Mouse (Mus musculus): ENCODE measurements around the gene Plcb4.

The Plcb4 gene

DNA sequence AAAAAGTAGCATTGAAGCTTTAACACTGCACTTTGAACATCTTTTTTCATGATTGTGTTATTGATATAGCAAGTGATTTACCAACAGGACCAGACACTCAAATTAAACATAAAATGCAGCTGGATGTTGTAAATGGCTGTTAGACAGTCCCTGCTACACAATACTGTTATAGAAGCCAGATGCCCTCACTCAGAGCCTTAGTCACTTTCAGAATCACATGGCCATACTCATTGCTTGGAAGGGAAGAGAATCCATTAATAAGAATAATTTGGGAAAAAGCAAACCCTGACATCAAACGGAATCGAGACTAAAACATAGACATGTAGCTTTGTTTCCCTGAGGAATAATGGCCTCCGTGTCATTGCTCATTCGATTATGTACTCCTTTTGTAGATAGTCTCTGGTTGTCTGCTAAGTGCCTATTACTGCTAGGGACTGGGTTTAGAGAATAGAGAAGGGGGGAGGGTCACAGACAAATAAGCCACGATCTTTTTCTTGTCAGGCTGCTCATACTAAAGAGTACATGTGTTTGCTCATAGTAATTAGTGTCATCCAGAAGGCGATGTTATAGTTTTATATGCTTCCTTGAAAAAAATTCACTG is 197.2 kb downstream of the Plcb4 start:
- no peak for DNase-seq (ENCODE audit: low spot score)

DNA sequence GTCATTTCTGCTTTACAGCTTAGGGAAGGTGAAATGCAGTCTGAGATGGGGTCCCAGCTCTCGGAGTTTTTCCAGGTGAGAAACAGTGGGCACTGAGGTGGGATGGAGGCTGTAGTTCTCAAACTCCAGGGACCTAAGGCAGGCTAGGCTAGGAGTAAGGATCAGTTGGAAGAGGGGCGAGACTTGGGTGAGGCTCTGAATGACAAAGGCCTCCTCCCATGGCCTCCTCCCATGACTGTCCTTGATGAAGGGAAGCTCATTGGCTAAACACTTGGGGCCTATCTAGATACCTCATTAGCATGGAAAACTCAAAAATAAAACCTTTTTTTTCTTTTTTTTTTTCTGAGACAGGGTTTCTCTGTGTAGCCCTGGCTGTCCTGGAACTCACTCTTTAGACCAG is 198.0 kb downstream of the Plcb4 start:
- no peak for DNase-seq (ENCODE audit: low spot score)

DNA sequence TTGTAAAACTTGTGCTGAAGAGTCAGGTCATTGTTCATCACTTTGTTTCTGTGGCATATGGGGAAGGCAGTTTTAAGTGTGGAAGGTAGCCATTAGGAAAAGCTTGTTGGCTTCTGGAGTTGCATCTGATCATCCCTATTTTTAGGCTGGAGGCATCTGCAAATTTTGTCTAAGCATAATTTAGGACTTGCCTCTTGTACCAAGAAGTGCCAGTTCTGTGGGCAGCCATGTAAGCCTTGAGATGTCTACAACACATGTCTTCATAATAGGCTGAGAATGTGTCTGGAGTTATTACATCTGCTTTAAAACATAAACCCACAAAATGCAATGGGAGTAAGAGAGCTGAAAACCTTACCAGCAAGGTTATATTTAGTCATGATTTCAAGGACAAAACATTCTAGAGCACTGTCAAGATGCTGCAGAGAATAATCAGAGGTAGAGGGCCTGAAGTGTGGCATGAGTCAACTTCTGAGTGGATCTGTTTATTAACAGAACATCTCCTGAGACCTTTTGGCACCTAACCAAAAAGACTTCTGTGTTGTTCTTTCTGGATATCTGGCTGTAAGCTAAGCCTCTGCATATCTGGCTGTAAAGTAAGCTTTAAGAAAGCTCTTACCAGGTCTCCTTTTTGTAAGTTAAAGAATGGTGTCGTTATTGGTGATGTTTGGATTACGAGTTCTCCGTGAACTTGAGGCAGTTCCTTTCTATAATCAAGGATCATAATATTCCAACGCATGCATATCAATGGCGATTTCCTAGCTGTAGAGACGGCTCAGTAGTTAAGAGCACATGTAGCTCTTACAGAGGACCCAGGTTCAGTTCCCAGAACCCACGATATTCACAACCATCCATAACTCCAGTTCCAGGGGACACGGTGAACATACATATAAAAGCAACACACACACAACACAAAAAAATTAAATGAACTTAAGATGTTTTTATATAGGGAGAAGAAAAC is 203.0 kb downstream of the Plcb4 start:
- no peak for DNase-seq (ENCODE audit: low spot score)

DNA sequence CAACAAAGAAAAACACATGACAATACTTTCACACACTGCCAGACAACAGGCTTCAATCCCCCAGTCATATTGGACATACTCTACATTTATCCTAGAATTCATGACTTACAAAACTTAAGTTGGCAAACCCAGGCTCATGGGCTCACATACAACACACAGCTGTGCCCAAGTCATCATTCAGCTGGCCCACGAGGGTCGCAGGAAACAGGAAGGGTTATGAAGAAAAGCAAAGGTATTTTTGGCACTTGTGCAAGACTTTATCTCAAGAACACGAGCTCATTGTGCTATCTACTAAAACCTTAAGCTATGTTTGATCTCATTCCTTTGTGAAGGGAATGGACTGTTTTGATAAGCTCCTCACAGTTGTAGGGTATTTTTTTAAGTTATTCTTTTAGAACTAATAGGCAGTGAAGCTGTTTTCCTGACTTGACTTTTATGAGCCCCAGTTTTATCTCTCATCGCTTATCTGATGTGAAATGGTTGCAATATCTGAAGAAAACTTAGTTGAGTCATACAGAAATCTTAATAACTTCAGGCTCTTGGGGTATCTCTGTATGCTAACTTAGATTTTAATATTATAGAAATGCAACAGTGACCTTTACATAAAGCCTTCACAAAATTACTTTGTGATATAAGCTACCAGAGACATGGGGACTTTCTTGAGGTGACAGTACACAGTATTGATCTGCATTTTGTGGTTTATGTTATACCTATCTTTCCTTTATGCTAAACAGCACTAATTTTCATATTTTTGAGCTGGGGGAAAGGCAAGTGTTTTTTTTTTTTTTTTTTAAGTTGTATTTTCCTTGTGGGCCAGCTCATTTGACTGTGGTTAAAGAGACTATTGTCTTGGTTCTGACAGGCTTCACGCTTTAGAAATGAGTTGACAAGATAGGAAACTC is 203.9 kb downstream of the Plcb4 start:
- no peak for DNase-seq (ENCODE audit: low spot score)

DNA sequence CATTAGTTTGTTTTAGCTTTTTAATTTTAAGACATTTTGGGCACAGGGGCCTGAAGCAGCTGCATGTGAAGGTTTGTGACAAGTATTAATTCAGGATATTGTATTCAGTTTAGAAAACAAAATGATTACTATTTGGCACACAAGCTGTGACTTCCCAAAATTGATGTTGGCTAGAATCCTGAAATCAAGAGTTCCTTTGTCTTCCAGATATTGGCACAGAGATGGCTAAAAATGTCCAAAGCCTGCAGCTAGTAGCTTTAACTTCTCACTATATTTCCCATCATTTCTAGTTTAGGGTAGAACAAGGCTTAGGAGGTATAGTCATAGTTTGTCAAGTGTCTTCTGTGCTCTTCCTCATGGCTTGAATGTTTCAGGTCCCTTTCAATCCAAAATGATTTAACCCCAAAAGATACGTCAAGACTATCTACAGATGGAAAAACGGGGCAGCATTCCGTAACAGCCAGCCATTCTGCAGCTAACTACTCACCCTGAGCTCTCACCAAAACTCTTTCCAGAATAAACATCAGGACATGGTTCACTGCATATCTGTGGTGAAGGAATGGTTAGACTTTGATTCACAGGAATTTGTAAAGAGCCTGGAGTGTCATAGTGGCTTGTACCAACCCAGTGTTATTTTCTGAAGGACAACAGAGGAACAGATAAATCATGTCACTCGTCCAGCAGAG is 204.7 kb downstream of the Plcb4 start:
- DNase-seq (ENCODE audit: low spot score): no peak

DNA sequence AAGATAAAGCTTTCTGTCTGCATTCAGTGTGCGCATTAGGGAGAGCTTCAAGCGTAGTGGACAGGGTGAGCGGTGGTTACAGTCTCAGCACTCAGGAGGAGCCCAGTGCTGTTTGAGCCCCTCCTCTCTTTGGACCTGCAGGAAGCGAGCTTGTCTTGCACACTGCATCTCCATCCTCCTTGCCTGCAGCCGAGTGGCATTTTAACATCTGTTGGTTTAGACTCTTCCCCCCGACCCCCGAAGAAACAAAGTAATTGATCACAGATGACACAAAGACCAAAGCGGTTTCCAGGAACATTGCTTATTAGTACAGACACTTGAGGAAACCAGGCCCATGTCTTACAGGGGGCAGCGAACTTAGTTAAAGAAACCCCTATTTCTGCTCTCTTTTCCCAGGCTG is 207.6 kb downstream of the Plcb4 start:
- DNase-seq (ENCODE audit: low spot score): no peak

DNA sequence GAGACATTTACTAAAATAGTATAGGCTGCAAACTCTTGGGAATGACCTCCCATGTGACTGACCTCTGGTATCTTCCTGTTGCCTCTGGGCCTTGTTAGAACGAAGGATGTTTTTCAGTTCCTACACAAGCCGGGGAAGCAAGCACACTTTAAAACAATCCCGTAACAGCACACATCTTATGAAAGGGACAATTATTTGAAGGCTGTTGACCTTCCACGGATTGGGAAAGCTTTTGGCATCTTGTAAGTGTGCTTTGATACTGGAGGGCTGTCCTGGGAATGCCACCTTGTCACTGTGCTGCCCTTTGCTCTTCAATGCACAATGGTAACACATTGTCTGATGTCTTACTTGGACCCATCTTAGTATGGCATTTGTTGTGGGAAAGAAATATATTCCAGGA is 208.0 kb downstream of the Plcb4 start:
- peak; percentile 34 for DNase-seq (ENCODE audit: low spot score)

DNA sequence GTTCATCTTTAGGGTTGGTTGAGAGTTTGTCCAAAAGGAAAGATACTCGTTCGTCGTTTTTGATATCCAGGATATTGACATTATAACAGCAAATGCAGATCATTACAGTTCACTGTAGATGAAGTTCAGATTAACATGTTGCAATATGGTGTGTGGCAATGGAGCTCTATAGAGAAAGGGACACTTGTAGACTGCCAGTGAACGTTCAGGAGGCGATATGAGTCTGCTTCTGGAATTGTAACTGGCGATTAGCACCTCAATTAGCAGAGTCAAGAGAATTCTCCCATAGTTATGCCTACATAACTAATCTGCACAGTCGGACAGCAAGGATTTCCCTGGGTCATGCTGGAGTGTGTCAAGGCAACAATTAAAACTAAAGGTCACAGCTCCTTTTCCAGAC is 210.8 kb downstream of the Plcb4 start:
- no peak for DNase-seq (ENCODE audit: low spot score)

DNA sequence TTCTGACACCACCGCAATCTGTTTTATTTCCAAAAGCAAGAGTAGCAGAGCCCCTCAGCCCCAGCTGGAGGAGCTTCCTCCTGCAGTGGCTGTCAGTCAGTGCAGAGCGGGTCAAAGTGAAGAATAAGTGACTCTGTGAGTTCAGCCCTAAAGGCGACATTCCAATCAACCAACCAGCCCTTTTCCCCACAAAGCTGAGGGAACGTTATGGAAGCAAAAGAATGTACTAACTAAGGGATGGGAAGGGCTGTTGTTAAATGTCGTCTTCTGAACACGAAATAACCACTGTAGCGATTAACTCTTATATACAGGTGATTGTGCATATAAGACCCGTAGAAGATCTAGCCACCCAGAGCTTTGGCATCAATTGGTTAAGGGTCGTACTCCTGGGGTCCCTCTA is 214.3 kb downstream of the Plcb4 start:
- DNase-seq (ENCODE audit: low spot score): no peak

DNA sequence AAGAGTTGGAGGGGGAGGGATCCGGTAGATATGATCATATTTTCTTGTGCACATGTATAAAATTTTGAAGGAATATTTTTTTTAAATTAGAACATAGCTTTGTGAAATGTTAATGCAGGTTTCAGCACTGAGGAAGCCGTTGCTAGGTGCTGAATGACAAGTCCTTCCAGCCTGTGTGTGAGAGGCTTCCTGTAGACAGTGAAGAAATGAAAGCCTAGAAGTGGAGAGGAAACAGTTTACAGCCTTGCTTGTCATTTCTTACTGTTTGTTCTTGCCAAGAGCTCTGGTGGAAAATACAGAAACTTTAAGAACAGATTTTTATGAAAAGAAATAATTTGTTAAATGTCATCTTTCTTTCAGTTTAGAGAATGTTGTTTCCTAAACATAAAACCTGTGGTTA is 214.9 kb downstream of the Plcb4 start:
- DNase-seq (ENCODE audit: low spot score): no peak

DNA sequence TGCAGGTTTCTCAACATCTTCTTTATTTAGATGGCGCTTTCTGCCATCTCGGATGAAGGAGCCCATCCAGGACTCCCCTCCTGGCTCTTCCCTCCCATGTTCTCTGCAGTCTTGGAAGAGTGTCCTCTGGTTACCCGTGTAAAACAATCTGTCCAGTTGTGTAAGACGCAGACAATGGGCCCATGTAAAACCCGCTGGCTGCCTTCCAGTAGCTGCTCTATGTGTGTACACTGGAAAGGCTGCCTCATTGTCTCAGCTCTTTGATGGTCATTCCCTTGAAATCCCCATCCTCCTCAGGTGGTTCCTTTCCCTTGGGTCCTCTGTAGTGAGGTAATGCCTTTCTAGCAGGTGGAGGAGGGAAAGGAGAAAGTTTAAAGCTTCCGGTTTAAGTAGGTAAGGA is 216.7 kb downstream of the Plcb4 start:
- peak; percentile 79 for DNase-seq (ENCODE audit: low spot score)

DNA sequence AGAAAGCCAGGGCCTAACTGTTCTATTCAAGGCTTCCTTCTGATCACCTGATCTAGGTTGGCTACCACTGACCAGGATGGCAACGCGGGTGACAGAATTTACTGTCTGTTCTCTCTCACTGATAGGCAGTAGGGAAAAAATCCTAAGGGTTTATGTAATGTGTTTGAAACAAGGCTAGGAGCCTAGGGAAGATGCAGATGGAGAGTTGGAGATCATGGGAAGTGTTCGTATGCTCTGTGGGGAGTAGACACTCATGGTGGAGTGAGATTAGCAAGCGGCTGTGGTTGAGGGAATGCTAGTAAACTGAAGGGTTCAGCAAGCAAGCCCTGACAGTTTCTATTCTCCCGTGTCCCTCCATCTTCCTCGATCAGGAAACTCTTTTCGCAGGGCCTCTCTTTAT is 220.5 kb downstream of the Plcb4 start:
- DNase-seq (ENCODE audit: low spot score): no peak

DNA sequence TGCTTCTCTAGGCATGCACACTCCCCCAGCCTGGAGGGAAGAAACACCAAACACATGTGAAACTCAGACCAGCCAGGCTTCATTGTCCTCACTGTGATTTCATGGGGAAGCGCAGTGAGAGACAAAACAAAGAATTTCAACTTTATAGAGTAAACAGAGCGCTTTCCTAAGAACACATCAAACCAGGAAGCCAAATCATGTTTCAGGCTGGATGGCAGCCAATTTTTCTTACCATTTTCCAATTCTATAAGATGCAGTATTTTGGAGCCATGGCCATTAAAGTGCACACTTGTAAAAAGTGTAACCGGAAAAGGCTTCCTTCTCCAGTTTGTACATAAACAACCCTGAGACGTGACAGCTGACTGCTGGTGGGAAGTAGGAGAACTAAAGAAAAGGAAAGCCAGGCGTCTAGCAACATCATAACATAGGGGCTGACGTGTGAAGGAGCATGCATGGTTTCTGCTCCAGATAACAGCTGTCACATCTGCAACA is 221.5 kb downstream of the Plcb4 start:
- DNase-seq (ENCODE audit: low spot score): no peak

DNA sequence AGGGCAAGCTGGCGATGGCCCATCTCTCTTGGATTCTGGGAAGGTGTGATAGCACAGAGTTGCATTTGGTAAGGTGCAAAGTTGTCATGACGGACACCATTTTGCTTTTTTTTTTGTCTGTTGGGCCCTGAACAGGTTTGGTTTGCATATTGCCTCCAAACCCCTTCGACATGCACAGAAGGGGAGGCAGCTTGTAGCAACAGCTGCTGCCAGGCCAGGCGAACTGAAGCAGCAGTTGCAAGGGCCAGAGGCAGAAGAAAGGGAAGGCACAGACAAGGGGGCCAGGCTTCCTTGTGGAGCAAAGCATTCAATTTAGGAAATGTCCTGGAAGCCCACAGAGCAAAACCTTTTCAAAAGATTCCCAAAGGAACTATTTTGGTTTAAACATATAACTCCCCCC is 224.5 kb downstream of the Plcb4 start:
- no peak for DNase-seq (ENCODE audit: low spot score)

DNA sequence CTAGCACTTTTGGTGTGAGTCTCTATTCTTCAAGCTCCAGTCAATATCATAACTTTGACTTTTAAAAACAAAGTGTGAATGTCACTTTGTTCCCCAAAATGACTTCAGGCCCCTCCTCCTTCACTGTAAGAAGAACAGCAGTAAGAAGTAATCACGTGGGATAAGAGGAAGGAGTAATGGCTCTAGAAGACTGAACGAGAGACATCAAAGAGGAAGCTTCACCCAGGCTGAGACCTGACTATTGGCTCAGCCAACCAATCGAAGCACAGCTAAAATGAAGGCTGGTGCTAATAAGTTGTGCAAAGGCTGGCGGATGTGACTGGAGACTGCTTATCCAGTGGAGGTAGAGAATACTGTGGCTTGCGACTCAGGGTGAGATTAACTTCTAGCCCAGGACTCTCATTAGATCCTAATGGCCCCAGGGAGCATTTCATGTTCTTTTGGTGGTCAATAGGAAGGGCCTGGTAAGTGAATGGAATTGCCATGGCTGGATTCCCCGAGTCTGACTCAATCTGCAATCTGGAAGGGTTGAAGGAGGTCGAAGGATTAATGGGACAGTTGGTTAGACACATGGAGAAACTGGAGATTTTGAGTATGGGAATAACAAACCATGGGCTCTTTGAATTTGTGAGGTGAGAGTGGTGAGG is 225.8 kb downstream of the Plcb4 start:
- no peak for DNase-seq (ENCODE audit: low spot score)

DNA sequence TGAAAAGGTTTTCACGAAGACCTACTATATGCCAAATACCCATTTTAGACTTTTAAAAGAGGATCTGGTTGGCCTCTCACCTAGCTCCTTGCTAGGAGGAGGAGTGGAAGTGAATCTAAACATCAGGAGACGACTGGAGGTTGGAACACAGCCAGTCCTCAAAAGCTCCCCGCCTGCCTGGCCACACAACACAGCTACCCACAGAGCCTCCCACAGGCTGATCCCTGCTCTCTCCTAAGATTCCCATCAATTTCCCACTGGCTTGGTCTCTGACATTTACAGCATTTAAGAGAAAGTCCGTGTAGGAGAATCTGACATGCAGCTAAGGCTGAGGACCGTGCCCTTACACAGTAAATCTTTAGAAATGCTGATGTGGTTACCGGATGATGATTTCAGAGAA is 226.8 kb downstream of the Plcb4 start:
- no peak for DNase-seq (ENCODE audit: low spot score)

DNA sequence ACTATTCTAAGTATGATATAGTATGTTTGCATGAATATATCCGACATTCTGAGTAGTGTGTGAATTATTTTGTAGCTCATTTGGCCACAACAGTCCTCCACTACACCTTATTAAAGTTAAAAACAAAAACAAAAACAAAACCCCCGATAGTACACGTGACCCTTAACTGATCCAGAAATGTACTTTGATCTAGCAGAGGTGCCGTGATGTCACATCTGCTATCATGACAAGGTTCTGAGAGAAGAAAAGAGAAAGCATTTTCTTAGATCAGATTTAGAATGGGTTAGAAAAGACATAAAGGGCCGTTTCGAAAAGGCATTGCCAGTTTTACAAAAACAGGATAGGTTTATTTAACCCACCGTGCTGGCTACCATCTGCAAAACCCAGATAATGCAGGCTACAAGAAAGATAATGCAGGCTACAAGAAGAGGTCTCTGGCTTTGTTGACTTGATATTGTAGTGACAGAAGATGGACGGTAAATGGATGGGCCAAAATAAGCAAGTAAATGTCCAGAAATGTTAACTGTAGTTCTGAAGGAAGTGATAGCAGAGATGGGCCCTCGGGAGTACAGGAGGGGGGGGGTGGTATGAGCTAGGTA is 227.4 kb downstream of the Plcb4 start:
- no peak for DNase-seq (ENCODE audit: low spot score)

DNA sequence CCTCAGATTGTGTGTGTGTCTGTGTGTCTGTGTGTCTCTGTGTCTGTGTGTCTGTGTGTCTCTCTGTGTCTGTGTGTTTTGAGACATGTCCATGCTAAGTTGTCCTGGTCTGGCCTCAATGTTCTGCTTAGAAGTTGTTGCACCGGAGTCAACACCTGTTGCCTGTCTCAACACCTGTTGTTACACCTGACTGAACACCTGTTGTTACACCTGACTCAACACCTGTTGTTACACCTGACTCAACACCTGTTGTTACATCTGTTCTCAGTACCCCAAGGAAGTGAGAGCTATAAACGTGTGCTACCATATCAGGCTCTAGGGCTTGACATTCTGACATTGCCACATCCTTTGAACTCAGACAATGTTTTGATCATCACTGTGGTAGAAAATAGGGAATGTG is 229.0 kb downstream of the Plcb4 start:
- no peak for DNase-seq (ENCODE audit: low spot score)

DNA sequence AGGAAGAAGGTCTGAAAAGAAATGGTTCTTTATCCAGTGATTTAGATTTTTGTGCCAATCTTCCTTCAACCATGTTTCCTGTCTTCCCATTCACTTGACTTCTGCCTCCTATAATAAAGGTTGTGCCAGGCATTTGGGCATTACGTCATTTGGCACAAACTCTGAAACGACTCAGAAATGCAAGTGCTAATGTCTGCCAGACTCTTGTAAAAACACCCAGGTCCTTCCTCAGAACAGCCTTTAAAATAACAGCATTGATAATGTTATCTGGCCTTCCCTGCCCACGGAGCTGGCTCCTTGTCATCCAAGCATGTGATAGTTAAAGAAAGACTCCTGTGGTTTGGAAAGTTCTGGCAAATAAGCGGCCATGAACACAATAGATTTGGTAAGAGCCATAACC is 229.4 kb downstream of the Plcb4 start:
- no peak for DNase-seq (ENCODE audit: low spot score)

DNA sequence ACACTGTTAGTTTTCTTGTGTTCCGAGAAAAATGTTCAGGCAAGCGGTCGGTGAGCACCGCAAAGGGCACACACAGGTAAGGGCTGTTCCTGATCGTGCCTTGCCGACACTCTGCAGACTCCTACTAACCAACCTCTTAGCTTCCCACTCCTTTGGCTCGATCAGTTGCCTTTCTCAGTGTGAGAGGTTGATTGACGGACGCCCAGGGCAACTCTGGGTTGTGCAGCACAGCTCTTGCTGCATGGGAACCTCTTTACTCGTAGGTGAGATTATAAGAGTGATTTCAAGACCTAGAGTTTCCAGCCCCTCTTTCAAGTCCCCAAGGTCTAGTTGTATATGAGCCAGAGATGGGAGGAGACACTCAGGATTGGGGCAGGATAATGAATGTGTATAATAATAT is 230.0 kb downstream of the Plcb4 start:
- DNase-seq (ENCODE audit: low spot score): no peak

DNA sequence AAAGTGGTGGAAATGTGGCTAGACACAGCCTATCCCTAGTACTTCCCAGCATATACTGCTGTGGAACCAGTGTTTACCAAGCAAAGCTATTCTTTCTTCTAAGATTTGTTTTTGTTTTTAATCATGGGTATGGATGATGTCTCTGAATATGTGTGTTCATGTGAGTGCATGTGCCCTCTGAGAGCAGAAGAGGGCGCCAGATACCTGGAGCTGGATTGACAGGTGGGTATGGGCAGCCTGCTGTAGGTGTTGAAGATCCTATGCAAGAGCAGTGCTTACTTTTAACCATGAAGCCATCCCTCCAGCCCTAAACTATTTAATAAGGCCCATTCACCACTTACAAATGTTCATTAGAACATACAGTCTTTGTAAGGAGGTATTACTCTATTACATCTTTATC is 231.3 kb downstream of the Plcb4 start:
- DNase-seq (ENCODE audit: low spot score): no peak
